Mouse (Mus musculus): ENCODE results near the gene Coq6. TPM values are rescaled to one million over a fixed set of nuclear protein-coding genes. Genes with fewer than 3 reads are reported as not detected.
A peak's percentile ranks its signal among the peaks of the same experiment; 100 is the strongest.
"Not testable (repeated sequence)": the region's sequence is repeated elsewhere in the genome, so short reads cannot be mapped to it uniquely, and the experiment has no call there.

Coq6 gene
- 10 to 100 TPM; 20.4 to 25.4 TPM for total RNA-seq (2021)
- long read RNA-seq, experiment 1, transcript Coq6-201 (12 exons, 1,602 nt): major isoform, 20 of 23 reads
- long read RNA-seq, experiment 1, partial matches to known transcripts: 2 of 23 reads
- long read RNA-seq, experiment 1, other reads (novel, unspliced or antisense): 1 of 23 reads
- long read RNA-seq, experiment 2, transcript Coq6-201 (12 exons, 1,602 nt): major isoform, 17 of 19 reads
- long read RNA-seq, experiment 2, partial matches to known transcripts: 2 of 19 reads
- long read RNA-seq, experiment 2, other reads (novel, unspliced or antisense): 0 of 19 reads

DNA sequence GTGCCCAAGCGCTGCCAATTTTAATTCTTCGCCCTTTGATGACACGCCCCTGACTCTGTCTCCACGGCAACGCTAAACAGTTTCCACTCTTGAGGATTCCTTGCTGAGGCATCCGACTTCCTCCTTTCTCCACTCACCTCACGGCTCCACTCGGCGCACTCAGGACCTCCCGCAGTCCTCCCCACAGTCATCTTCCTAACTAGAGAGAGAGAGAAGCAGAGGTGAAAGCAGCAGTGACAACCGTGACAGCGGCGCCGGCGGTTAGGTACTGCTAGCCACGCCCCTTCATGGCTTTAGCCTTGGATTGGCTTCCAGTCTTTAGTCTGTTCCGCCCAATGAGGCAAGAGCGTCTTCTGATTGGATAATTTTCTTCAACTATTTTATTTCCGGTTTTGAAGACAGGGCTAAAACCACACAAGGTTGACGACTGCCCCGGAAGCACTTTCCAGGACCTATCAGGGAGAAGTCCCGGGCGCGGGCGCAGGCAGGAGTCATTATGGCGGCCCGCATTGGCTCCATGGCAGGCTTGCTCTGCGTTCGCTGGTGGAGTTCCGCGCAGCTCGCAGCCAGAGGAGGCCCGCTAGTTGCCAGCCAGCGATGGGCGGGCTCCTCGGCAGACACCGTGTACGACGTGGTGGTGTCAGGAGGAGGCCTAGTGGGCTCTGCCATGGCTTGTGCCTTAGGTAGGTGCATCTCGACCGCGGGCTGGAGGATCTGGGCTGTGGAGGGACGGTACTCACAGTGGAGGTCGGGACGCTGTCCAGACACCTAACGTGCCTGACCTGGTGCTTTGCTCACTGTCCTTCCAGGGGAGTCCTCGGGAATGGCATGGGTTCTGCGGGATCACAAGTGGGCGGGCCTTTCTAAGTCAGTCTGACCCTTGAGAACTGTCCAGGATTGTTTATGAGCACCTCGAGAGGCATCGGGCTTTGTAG is at the start of gene Coq6, which contains the start of gene Fam161b:
Gene Coq6, plus strand, starts transcription at position 103 of the 935 bp plus-strand sequence.
Gene Fam161b, minus strand, starts transcription at position 279 of the 935 bp plus-strand sequence.
- DNase-seq (ENCODE audit: low spot score): peak; percentile 96

DNA sequence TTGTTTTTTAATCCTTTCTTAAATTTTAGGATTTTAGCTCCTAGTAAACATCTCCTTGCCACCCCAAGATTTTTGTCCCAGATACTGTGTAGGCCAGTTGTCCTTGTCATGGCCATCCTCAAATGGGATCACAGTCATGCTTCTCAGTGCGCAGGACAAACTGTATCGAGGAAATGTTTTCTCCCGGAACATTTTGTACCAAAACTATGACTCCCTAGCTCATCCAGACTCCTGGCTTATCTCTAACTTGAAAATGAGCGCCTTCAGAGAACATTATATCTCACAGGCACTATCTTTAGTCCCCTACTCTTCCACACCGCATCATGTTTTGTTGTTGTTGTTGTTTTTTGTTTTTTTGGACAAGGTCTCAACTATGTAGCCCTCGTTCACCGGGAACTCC is 45.5 kb upstream of the Coq6 start:
- no peak for DNase-seq (ENCODE audit: low spot score)

DNA sequence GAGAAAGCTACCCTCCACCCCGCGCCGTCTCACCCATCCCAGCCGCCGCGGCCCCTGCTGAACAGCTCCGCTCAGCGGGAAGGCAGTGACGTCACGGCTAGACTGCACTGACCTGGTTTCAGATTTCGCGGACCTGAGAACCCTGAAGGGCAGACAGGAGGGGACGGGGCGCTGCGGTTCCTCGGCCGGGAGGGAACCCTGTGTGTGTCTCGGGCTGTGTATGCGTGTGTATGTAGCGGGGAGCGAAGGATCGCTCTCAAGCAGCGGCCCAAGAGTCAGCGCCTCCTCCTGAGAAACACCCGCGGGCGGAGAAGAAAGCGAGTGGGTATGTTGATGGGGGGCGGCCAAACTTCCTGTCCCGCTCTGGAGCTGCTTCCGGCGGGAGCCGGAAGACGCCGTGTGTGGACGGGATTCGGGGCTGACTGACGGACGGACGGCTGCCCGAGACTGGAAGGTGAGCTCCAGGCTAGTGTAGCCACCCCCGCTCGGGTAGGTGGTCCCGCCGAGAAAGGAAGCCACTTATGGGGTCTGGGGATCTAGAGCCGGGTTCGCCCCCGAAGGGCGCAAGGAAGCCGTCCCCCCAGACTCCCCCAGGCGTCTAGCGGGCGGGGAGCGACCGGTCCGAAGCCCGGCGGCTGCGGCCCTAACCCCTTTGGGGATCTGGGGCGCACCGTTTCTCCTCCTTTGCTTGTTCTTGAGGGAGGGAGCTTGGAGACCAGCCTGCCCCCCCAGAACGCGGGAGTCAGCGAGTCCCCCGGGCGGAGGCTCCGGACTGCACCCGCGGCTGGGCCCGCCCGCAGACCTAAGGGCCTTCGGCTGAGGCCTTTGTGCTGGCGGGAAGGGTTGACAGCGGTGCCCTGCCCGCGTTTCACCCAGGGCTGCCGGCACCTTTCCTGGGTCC is 44.5 kb upstream of the Coq6 start, which contains the start of gene Zfp410:
Gene Zfp410, plus strand, starts transcription at position 132 of the 901 bp plus-strand sequence.
- DNase-seq (ENCODE audit: low spot score): peak; percentile 86

DNA sequence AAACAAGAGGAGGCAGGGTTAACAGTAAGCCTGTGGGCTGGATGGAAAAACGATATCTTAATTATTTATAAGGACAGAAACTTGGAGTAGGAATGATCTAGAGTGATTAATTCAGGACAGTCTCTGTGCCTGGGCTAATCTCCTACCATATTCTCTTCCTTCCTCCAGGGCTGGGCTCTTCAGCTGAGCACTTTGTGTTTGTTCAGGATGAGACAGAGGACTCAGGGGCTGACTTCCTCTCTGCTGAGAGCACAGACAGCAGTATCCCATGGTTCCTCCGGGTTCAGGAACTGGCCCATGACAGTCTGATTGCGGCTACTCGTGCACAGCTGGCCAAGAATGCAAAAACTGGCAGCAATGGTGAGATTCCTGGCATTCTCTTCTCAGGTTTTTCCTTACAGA is 34.3 kb upstream of the Coq6 start:
- no peak for DNase-seq (ENCODE audit: low spot score)

DNA sequence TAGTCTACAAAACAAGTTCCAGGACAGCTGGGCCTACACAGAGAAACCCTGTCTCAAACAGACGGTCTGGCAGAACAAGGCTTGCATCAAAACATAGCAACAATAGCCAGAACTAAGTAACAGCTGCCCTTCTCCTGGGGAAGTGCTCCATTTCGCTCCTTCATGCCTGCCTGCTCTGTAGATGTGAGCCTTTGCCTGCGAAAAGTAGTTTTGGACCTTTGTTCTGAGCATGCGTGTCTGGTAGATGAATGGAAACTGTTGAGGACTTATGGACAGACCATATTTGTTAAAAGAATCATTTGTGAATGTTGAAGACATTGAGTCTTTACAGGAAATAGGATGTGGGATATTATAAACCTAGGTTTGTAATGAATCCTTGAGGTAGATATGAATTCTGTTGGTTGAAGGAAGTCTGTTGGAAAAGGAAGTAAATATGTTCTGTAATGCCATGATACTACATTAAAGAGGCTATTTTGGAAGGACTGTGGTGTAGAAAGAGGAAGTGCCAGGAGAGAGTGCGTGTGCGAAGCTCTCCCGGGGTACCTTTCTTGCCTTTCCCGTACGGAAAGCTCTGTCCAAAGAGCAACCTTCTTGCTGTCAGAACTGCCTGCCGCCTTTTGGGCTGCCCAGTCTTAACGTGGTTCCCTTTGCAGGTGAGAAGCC is 24.4 kb upstream of the Coq6 start:
- no peak for DNase-seq (ENCODE audit: low spot score)

DNA sequence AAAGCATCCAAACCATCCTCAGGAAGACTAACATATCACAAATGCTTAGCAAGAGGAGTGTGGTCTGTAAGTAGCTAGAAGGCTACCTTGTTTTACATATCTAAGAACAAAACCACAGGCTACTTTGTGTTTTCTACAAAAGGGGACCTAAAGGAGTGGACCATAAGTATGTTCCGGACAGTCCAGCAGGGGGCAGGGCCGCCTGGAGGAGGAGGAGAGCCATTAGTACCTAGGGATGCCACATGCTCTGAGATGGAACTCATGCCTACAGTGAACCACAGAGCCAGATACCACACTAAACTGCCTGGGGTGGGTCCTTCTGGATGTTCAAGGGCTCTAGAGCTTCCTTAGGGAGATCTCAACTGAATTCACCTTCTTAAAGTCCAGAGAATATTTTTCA is 14.3 kb upstream of the Coq6 start:
- DNase-seq (ENCODE audit: low spot score): no peak

DNA sequence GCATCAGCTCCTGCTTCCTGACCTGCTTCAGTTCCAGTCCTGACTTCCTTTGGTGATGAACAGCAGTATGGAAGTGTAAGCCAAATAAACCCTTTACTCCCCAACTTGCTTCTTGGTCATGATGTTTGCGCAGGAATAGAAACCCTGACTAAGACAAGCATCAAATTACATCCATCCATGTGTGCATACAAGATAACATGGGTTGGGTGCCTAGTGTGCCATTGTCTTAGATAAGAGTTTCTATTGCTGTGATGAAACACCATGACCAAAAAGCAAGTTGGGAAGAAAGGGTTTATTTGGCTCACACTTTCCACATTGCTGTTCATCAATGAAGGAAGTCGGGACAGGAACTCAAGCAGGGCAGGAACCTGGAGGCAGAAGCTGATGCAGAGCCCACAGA is 2.8 kb upstream of the Coq6 start:
- not testable (repeated sequence) for DNase-seq (ENCODE audit: low spot score)

DNA sequence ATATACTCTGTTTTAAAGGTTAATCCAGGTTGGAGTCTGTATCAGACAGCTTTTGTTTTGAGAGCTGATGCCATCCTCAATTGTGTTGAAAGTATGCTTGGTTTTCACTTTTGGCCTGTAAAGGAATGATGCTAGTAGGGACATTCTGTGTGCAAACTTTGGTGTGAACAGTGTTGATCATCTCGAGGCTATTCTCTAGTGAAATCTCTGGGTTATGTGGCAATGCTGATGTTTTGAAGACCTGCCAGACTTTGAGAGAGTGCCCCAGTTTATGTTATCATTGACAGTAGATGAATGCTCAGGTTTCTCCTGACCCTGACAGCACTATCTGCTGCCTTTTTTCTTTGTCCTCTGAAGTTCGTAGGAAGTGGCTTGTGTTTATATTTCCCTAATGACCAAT is 1.4 kb downstream of the Coq6 start:
- DNase-seq (ENCODE audit: low spot score): no peak

DNA sequence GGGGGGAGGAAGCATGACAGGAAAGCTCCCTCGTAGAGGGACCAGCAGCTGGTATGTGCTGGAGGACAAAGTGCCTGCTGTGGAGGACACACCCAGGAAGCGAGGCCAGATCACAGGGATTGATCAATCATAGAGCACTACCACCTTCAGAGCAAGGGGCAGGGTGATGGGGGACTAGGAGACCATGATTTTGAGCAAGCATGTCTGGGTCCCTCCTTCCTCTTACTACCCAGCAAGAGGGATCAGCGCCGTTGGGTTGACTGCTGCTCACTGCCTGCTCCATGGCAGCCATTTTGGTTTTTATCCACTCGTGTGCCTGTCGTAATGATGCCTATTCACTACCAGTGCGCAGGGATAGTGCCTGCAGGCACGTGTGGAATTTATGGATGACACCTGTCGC is 2.8 kb downstream of the Coq6 start:
- DNase-seq (ENCODE audit: low spot score): no peak

DNA sequence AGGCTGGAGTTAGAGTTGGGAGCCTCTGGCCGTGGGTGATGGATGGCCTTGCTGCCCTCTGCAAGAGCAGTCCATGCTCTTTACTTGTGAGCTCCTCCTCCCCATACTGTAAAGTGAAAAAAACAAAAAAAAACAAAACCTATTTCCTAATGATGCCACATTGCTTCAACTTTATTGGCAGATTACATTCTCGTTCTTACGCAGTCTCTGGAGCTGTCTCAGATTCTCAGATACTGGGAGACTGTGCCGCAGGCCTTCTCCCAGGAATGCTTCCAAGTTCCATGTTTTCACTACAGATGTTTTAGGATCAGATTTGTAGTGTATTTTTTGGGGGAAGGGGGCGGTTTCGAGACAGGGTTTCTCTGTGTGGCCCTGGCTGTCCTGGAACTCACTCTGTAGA is 3.7 kb downstream of the Coq6 start:
- DNase-seq (ENCODE audit: low spot score): no peak

DNA sequence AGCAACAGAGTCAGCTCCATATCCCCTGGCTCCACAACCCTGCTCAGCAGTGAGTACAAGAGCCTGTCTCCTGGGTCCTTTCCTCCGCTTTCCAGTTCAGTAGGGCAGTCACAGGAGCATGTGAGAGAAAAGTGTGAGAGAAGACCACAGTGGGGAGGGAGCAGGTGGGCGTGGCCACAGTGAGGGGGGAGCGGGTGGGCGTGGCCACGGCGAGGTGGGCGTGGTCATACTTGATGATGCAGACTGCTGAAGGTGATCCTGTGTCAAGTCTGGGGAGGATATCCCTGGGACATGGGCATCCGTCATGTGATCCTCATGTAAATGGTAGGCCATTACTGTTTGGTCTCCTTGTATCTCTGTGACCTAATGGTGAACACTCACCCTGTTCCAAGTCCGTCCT is 5.5 kb downstream of the Coq6 start:
- no peak for DNase-seq (ENCODE audit: low spot score)

DNA sequence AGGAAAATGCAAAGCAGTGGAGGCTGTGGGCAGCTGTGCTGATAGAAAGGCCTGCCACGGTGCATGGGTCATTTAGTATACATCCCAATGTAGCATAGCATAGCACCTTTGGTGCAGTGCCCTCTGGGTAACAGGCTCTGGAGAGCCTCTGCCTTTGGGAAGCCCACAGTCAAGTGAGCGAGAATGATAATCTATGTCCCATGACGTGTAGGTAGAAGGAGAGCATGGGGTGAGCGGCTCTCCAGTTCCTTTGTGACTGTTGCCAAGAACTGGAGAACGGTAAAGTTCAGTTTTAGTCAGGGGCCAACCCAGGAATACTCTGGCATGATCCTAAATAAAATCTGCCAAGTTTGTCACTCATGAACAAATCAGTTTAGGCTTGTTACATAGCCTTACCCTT is 10.2 kb downstream of the Coq6 start:
- no peak for DNase-seq (ENCODE audit: low spot score)

DNA sequence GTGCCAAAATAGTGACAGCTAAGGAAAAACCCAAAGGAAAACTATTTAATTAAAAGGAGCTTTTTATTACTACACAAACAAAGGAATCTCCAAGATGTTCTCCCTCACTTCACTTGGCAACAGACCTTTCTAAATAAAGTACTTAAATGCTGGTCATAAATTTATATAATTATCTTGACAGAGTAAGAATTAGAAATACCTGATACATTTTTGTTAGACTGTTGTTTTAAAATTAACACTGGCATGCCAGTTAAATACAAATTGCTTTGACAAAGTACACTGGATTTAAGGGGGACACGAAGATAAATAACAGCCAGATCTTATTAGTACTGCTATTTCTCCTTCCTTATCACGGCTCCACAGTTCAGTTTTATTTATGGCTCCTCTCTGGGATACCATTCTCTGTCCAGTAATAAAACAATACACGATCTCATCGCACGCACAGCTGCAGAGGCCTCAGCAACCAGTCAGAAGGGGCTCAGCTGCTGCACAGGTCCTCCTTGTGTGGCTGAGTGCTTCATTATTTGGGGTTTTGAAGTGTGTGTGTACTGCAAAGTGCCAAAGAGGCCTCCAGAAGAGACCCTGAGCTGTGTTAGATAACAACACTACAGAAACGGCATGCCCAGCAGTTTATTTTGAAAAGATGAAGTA is 12.5 kb downstream of the Coq6 start:
- no peak for DNase-seq (ENCODE audit: low spot score)

DNA sequence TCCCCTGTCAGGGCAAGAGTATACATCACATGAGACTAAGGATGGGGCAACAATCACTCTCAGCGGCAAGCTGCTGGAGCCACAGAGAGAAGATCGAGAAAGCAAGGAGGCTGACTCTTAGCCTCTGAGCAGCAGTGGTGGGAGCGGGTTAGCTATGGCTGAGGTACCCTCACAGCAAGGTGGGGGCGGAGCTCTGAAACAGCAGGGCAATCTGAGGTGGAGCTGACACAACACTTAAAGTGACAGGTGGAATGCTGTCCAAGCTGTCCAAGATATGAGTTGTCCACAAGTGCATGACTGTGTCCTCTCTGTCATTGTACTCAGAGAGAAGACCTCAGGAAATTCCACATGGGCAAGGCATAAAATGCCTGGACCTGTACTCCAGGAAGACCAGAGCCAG is 20.9 kb downstream of the Coq6 start:
- DNase-seq (ENCODE audit: low spot score): no peak

DNA sequence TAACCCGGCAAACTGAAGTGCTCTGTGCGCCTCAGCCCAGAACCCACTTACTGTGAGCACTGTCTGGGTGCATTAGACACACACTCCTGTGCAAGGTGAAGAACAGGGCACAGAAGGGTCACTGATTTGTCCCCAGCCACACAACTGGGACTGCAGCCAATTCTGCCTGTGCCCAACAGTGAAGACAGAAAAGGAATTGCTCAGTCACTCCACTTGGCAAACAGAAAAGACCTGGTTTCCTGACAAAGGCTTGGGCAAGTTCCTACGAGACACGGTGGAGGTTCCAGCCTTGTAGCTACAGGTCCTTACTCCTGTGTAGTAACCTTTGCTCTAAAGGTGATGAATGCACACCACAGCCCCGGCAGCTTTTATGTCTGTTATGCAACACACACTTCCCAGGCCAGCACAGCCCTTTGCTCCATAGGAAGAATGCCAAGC is 23.2 kb downstream of the Coq6 start:
- DNase-seq (ENCODE audit: low spot score): no peak

DNA sequence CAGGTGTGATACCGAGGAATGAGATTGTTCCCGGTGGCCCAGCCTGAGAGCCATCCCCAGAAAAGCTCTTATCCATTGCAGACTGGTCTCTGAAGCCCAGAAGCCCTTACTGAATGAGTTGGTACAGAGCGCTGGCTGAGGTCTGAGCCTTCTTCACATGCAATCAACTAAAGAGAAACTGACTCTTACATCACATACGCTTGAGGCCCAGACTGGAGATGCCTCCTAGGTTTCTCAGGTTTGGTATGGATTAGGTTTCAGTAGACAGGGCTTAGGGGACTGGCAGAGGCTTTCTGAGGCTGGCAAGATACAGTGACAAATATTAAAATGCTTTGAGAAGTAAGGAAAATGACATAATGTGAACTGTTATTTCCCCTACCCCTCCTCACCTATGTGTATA is 24.0 kb downstream of the Coq6 start:
- no peak for DNase-seq (ENCODE audit: low spot score)

DNA sequence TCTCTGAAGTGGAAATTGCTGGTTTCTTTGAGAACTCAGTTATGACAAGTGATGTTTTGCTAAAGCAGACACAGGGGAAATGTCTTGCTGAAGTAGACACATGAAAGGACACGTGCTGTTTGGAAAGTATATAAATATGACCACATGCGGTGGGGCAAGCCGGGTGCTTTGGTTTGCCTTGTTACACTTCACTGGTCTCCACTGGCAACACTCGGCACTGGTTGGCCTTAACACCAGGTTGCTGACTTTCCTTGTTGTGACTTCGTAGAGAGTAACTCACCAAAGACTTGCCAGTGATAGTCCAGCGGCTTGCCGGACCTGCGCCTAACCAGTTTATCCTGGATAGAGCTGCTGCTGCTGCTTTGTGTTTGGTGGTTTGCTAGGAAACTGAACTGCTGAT is 26.6 kb downstream of the Coq6 start:
- no peak for DNase-seq (ENCODE audit: low spot score)

DNA sequence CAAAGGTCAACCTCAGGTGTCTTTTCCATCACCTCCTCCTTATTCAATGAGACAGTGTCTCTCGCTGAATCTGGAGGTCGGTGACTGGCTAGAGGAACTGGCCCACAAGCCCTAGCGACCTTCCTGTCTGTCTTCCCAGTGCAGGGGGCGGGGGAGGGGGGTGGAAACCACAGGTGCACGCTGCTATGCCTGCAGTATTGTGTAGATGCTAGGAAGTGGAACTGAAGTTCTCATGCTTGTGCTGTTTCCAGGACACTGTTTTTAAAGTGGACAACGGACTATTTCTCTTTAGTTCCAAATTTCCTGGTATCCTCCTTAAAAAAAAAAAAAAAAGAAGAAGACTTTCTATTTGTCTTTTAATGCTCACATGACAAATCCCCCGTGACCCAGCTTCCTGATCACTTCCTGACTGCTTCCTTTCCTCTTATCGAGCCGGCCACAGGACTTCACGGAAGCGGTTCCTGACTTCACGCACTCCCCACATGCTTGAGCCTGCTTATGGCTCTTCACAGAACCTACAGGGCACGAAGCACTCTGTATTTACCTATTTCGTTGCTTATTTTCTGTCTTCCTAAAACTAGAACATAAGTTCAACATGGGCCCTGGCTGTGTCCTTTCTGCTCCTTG is 27.4 kb downstream of the Coq6 start:
- no peak for DNase-seq (ENCODE audit: low spot score)

DNA sequence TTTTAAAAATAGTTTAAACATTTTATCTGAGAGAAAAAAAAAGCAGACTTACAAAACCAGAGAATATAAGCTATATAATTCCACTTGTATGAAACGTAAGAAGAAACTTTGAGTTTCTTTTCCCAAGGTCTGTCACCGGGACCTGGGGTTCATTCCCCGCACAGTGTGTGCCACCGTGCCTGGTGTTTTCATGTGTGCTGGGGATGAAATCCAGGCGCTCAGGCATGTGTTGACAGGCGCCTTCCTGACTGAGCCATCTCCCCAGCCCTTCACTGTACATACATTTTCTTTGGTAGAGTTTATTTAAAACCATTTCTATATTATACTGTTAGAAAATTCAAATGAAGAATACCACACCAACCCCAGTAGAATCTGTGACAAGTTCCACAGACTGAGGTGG is 28.9 kb downstream of the Coq6 start:
- DNase-seq (ENCODE audit: low spot score): no peak

DNA sequence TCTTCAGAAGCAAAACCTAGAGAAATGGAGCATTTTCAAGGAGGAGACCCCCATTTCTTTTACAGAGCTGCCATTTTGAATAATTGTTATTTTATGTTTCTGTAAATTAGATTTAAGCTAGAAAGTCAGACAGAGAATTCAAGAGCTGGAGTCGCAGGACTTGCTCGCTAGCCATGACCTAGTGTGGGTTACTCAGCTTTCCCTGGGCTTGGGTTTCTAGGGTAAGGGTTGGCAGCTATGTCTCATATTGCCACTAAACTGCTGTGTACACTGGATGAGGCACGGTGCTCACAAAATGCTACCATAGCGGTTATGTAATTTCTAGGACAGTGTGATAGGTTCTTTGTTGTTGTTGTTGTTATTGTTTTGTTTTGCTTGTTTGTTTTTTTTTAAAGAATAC is 31.2 kb downstream of the Coq6 start:
- no peak for DNase-seq (ENCODE audit: low spot score)

Measured in gastrocnemius, adult 18-20 months (tissue).